Mouse (Mus musculus) testis, adult 2 months (tissue): ENCODE results near the gene Cish. TPM values are rescaled to one million over a fixed set of nuclear protein-coding genes. Genes with fewer than 3 reads are reported as not detected.
"Not testable (repeated sequence)": the region's sequence is repeated elsewhere in the genome, so short reads cannot be mapped to it uniquely, and the experiment has no call there.

ENCODE experiments used
- H3K27ac ChIP-seq: fragments of 200-500 bp; 2 replicates; pipeline ENCODE4 v1.5.1; 2012; ENCODE audit warnings: low read depth, low read length; ENCODE audit not compliant: control insufficient read depth, insufficient read depth
- H3K27me3 ChIP-seq: fragments of 200-500 bp; 2 replicates; pipeline ENCODE4 v1.6.1; 2012; ENCODE audit warnings: mild to moderate bottlenecking, low read length, moderate library complexity; ENCODE audit not compliant: control insufficient read depth, insufficient read depth
- H3K36me3 ChIP-seq: fragments of 200-500 bp; 2 replicates; pipeline ENCODE4 v1.6.1; 2012; ENCODE audit warnings: mild to moderate bottlenecking, low read length; ENCODE audit not compliant: control insufficient read depth, insufficient read depth
- H3K4me1 ChIP-seq: fragments of 200-500 bp; 2 replicates; pipeline ENCODE4 v1.6.1; 2012; ENCODE audit warnings: low read length; ENCODE audit not compliant: control insufficient read depth, insufficient read depth
- H3K4me3 ChIP-seq: fragments of 200-500 bp; 2 replicates; pipeline ENCODE4 v1.5.1; 2012; ENCODE audit warnings: low read depth, mild to moderate bottlenecking, low read length, moderate library complexity, mixed read lengths; ENCODE audit not compliant: control insufficient read depth
- CTCF ChIP-seq: fragments of 200-500 bp; IDR thresholded peaks from 2 replicates; pipeline ENCODE4 v1.5.1; 2012; ENCODE audit warnings: low read depth, mild to moderate bottlenecking, inconsistent platforms, low read length, moderate library complexity; ENCODE audit not compliant: control insufficient read depth, insufficient read depth, insufficient replicate concordance
- POLR2A ChIP-seq: fragments of 200-500 bp; IDR thresholded peaks from 2 replicates; pipeline ENCODE4 v1.6.1; 2012; ENCODE audit warnings: low read depth, mild to moderate bottlenecking, inconsistent platforms, low read length, moderate library complexity; ENCODE audit not compliant: control insufficient read depth
- polyA plus RNA-seq: library from polyadenylated mRNA; depleted of rRNA; stranded (reverse); fragments of >200 nt; gene quantifications from 2 replicates; pipeline ENCODE4 v1.2.3, GENCODE M21; 2012

The Cish gene
- polyA plus RNA-seq, 1 experiment = 2.7 TPM

DNA sequence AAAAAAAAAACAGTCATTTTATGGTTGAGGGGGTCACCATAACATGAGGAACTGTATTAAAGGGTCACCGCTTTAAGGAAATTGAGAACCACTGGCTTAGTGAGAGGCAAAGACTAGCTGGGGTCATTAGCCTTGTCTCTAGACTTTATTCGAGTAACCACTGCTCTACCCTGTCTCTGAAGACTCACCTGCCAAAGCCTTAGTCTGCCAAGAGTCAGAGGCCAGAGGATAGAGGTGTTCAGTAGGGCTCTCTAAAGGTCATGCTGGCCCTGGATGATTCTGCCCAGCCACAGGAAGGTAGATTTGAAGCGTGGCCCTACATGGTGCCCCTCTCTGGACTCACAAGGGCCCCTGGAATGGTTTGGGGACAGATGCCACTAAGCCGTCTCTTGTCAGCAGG is 9.2 kb downstream of the Cish start:
- H3K27ac ChIP-seq = no peak overlapping the region
- H3K27me3 ChIP-seq = no peaks in the 10 kb centered on the region
- TF ChIP-seq CTCF (no peak), POLR2A (no peak)
- H3K4me1 ChIP-seq = peaks cover 6% of the 10 kb centered on the region
- no peak overlapping the region for H3K4me3 ChIP-seq
- H3K36me3 ChIP-seq = no peaks in the 10 kb centered on the region

DNA sequence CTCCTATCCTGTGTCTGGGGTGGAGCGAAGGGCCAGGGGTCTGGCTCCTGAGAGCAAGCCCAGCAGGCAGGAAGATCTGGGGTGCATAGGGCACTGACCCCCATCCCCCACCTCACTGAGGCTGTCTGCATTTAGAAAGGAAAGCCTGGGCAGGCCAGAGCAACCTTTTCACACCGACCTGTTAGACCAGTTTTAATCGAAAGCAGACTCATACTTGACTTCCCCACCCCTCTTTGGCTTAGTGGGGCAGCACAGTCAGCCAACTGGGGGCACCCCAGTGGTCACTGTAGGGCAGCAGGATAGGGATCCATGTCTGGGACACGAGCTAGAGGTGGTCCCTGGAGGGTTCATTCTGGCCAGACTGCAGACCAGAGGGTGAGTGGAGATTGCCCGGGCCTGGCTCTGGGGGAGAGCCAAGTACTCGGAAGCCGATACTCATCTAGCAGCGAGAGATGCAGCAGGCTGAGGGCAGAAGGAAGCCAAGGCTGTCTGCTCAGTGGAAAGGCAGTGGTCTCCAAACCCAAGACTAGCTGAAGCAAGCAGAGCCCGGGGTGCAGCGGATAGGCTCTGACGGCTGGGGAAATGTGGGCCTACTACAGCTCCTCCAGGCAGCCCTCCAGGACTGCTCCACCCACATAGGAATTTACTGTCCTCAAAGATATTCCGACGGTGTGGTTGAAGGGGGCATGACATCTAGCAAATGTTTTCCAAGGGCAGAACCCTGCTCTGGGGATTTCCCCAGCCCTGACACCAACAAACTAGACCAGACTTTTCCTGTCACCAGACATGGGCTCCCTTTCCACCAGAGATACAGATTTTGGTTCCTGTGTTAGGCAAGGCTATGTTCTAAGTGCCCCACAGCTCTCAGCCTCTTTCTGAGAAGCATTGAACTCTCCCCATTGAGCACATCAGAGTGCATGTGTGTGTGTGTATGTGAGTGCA is 10.0 kb downstream of the Cish start:
- Histone ChIP-seq H3K27ac (no peak overlapping the region), H3K4me3 (no peak overlapping the region), H3K27me3 (no peaks in the 10 kb centered on the region), H3K4me1 (peaks cover 6% of the 10 kb centered on the region), H3K36me3 (no peaks in the 10 kb centered on the region)
- TF ChIP-seq POLR2A = no peak
- no peak for TF ChIP-seq CTCF

DNA sequence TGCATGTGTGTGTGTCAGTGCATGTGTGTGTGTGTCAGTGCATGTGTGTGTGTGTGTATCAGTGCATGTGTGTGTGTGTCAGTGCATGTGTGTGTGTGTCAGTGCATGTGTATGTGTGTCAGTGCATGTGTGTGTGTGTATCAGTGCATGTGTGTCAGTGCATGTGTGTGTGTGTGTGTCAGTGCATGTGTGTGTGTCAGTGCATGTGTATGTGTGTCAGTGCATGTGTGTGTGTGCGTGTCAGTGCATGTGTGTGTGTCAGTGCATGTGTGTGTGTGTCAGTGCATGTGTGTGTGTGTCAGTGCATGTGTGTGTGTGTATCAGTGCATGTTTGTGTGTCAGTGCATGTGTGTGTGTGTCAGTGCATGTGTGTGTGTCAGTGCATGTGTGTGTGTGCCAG is 10.8 kb downstream of the Cish start:
- H3K4me3 ChIP-seq, H3K36me3 ChIP-seq, H3K27ac ChIP-seq, H3K4me1 ChIP-seq, H3K27me3 ChIP-seq: not testable (repeated sequence)

DNA sequence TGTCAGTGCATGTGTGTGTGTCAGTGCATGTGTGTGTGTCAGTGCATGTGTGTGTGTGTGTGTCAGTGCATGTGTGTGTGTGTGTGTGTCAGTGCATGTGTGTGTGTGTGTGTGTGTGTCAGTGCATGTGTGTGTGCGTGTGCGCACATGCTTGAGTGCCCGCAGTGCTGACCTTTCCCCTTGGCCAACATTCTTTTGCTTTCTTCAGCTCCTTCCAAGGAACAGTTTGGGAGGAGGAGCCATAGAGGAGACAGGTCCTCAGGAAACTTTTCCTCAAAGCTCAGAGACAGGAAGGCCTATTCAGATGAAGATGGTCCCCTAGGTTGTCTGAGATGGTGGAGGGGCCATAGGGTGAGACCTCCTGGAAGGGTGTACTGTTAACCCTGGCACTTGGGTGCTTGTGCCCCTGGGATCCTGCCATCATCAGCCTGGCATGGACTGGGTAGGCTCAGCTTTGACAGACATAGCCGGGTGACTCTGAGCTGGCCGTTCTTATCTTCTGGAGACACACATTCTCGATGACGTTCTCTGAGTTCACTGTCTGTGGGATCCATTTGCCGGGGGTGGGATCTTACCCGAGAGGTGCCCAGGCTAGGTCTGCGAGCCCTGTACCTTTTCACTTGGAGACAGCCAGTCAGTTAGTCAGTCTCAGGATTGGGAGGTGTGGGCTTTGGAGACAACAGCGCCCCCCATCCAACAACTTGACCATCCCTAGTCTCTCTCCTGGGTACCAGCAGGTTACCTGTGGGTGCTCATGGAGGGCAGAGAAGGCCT is 11.5 kb downstream of the Cish start:
- Histone ChIP-seq H3K4me3 (no peak overlapping the region), H3K4me1 (peaks cover 6% of the 10 kb centered on the region), H3K27ac (peak overlapping the region; percentile 60), H3K27me3 (no peaks in the 10 kb centered on the region), H3K36me3 (no peaks in the 10 kb centered on the region)
- TF ChIP-seq POLR2A = no peak
- no peak for TF ChIP-seq CTCF

DNA sequence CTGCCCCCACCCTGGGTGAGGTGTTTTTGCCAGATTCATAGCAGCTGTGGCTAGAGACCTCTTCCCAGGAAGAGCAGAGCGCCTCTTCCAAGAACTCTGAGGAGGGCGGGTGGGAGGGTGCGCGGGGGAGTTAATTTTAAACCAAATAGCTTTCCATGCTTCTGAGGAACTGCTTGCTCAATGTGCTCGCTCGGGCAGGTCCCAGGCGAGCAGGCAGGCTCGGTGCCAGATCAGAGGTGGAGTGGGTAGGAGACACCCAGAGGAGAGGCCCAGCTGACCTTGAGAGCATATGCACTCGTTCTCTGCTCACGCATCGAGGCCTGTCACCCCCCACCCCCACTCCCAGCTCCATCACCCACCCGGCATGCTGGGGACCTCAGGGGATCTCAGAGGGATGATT is 12.1 kb downstream of the Cish start:
- Histone ChIP-seq H3K36me3 (no peaks in the 10 kb centered on the region), H3K27me3 (no peaks in the 10 kb centered on the region), H3K4me3 (no peak overlapping the region), H3K27ac (peak overlapping the region; percentile 60), H3K4me1 (peaks cover 6% of the 10 kb centered on the region)
- no peak for TF ChIP-seq CTCF
- no peak for TF ChIP-seq POLR2A

DNA sequence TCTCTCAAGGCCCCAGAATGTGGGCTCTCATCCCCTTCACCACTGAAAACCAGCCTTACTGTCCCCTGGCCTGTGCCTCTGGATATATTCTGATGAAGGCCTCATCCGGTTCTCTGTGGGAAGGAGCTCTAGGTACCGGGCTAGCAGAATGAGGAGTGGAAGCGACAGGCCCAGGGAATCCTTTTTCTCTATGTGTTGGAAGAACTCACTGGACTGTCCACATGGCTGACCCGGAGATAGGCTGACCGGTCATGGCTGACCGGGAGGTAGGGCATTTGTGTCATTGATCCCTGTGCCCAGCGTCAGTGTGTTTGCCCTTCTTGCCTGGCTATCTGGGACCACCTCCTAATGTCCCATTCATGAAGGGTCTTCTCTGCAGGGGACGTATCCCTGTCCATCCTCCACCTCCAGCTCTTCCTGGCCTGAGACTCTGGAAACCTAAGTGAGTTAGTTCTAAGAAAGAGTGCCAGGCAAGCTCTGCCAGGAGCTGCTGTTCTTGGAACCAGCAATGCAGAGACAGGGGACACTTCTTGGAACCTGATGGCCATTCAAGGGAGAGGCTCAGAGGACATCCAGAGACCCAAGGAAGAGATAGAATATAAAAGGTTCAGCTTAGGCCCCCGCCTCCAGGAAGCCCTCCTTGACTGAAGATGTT is 12.6 kb downstream of the Cish start:
- Histone ChIP-seq H3K4me3 (no peak overlapping the region), H3K27me3 (no peaks in the 10 kb centered on the region), H3K36me3 (no peaks in the 10 kb centered on the region), H3K4me1 (peaks cover 6% of the 10 kb centered on the region), H3K27ac (no peak overlapping the region; the same call in 1 of the 2 replicates)
- no peak for TF ChIP-seq CTCF
- no peak for TF ChIP-seq POLR2A

DNA sequence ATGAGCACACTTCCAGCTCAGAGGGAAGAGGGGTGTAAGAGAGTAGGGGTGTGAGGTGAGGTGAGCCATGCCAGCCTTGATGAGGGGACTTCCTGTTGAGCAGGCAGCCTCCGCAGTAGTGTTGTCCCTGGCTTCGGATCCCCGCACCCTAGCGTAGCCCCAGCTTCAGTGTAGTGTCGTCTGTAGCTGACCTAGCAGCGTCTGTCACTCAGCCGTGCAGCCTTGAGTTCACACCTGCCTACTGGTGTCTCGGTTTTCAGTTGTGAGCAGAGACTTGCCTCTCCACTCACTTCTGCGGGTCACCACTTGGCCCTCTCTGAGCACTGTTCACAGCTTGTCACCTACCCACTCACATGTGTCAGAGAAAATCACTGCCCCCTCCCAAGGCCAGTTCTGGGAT is 13.3 kb downstream of the Cish start:
- no peak overlapping the region for H3K4me3 ChIP-seq
- TF ChIP-seq CTCF = no peak
- TF ChIP-seq POLR2A = no peak

More for the DNA sequence above, 13.3 kb downstream of the Cish start:
- Histone ChIP-seq H3K36me3 (no peaks in the 10 kb centered on the region), H3K27ac (no peak overlapping the region), H3K27me3 (no peaks in the 10 kb centered on the region), H3K4me1 (peaks cover 6% of the 10 kb centered on the region)
